Mouse (Mus musculus): Measurements from ENCODE around the gene Dlk1.

The Dlk1 gene

GRCm38 (mm10) chr12:109437559-109438350 is 14.9 kb upstream of the Dlk1 start:
- no peak for ATAC-seq (ENCODE audit: insufficient number of reproducible peaks, low FRiP score, low TSS enrichment)

GRCm38 (mm10) chr12:109438383-109438782 is 14.2 kb upstream of the Dlk1 start:
- no peak for ATAC-seq (ENCODE audit: insufficient number of reproducible peaks, low FRiP score, low TSS enrichment)

- no peak for ATAC-seq (ENCODE audit: insufficient number of reproducible peaks, low FRiP score, low TSS enrichment)
Measured at GRCm38 (mm10) chr12:109439974-109440373, 12.6 kb upstream of the Dlk1 start.

GRCm38 (mm10) chr12:109441366-109441765 is 11.3 kb upstream of the Dlk1 start:
- ATAC-seq (ENCODE audit: insufficient number of reproducible peaks, low FRiP score, low TSS enrichment), result no peak

- ATAC-seq (ENCODE audit: insufficient number of reproducible peaks, low FRiP score, low TSS enrichment), result no peak
Measured at GRCm38 (mm10) chr12:109442115-109442514, 10.5 kb upstream of the Dlk1 start.

- no peak for ATAC-seq (ENCODE audit: insufficient number of reproducible peaks, low FRiP score, low TSS enrichment)
Measured at GRCm38 (mm10) chr12:109443276-109443675, 9.3 kb upstream of the Dlk1 start.

- no peak for ATAC-seq (ENCODE audit: insufficient number of reproducible peaks, low FRiP score, low TSS enrichment)
Measured at GRCm38 (mm10) chr12:109444999-109445398, 7.6 kb upstream of the Dlk1 start.

- no peak for ATAC-seq (ENCODE audit: insufficient number of reproducible peaks, low FRiP score, low TSS enrichment)
Measured at GRCm38 (mm10) chr12:109445499-109446235, 7.0 kb upstream of the Dlk1 start.

GRCm38 (mm10) chr12:109446236-109446941 is 6.2 kb upstream of the Dlk1 start:
- ATAC-seq (ENCODE audit: insufficient number of reproducible peaks, low FRiP score, low TSS enrichment), result no peak

- ATAC-seq (ENCODE audit: insufficient number of reproducible peaks, low FRiP score, low TSS enrichment), result no peak
Measured at GRCm38 (mm10) chr12:109449421-109450411, 2.9 kb upstream of the Dlk1 start.

GRCm38 (mm10) chr12:109453065-109453997 is 708 bp downstream of the Dlk1 start:
- ATAC-seq (ENCODE audit: insufficient number of reproducible peaks, low FRiP score, low TSS enrichment), result no peak

GRCm38 (mm10) chr12:109454137-109454536 is 1.5 kb downstream of the Dlk1 start:
- no peak for ATAC-seq (ENCODE audit: insufficient number of reproducible peaks, low FRiP score, low TSS enrichment)

GRCm38 (mm10) chr12:109456531-109457202 is 4.0 kb downstream of the Dlk1 start:
- ATAC-seq (ENCODE audit: insufficient number of reproducible peaks, low FRiP score, low TSS enrichment), result no peak

GRCm38 (mm10) chr12:109457836-109458235 is 5.2 kb downstream of the Dlk1 start:
- ATAC-seq (ENCODE audit: insufficient number of reproducible peaks, low FRiP score, low TSS enrichment), result no peak

- ATAC-seq (ENCODE audit: insufficient number of reproducible peaks, low FRiP score, low TSS enrichment), result no peak
Measured at GRCm38 (mm10) chr12:109458896-109459295, 6.3 kb downstream of the Dlk1 start.

GRCm38 (mm10) chr12:109459481-109460401 is 7.1 kb downstream of the Dlk1 start:
- no peak for ATAC-seq (ENCODE audit: insufficient number of reproducible peaks, low FRiP score, low TSS enrichment)

GRCm38 (mm10) chr12:109462594-109462993 is 10.0 kb downstream of the Dlk1 start:
- ATAC-seq (ENCODE audit: insufficient number of reproducible peaks, low FRiP score, low TSS enrichment), result no peak
